Mouse (Mus musculus) adipocyte (in vitro differentiated cells): ENCODE measurements around the gene Cdt1.

Experiments
- DNase-seq: peaks from one replicate; pipeline ENCODE4 v3.0.0-alpha.2; 2016; ENCODE audit warnings: low spot score

The Cdt1 gene

DNA sequence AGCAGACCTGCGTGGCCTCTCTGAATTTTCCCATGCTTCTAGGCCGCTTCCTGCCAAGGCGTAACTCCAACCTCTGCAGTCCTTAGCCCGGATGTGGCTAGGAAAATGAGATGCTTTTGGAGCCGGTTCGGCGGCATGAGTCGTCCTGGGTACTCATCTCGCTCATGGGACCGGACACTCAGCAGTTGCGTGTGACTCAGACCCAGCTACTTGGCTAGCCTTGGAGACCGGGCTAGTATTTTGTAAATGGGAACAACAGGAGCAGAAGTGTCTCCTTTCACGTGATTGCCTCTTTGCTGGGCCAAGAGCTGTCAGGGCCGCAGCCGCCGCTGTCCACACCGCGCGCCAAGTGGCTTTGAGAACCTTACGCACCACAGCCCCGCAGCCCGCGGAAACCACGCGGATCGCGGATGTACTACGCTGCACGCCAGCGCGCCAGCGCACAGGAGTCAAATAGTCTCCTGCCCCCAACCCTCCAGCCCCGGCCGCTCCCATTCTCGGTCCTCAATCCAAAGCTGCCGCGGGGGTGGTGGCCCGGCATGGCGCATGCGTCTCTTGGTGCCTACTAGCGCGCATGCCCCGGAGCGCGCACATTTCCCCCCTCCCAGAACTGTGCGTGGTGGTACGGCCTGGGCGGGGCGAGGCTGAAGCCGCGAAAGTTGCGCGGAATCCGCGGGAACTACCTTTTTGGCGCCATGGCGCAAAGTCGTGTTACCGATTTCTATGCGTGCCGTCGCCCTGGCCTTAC, at the start of gene Cdt1:
Cdt1 (plus strand) TSS at position 655 of the 748 bp plus-strand sequence.
- peak; percentile 95 for DNase-seq

DNA sequence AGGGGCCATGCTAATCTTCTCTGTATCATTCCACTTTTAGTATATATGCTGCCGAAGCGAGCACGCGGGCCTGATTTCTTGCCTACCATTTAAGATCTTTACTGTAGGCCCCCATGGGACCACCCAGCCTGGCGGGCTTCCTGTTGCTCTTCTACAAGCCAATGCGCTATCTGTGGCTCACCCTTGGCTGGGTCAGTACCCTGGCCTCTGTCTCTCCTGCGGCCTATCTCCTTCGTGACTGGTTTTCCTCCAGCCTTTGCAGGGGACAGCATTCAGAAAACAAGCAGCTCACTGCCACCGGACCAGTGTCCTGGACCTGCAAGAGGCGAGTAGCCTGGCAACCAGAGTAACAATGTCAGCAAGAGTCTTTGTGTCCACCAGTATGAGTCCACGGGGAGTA, 47.2 kb upstream of the Cdt1 start:
- DNase-seq = no peak

DNA sequence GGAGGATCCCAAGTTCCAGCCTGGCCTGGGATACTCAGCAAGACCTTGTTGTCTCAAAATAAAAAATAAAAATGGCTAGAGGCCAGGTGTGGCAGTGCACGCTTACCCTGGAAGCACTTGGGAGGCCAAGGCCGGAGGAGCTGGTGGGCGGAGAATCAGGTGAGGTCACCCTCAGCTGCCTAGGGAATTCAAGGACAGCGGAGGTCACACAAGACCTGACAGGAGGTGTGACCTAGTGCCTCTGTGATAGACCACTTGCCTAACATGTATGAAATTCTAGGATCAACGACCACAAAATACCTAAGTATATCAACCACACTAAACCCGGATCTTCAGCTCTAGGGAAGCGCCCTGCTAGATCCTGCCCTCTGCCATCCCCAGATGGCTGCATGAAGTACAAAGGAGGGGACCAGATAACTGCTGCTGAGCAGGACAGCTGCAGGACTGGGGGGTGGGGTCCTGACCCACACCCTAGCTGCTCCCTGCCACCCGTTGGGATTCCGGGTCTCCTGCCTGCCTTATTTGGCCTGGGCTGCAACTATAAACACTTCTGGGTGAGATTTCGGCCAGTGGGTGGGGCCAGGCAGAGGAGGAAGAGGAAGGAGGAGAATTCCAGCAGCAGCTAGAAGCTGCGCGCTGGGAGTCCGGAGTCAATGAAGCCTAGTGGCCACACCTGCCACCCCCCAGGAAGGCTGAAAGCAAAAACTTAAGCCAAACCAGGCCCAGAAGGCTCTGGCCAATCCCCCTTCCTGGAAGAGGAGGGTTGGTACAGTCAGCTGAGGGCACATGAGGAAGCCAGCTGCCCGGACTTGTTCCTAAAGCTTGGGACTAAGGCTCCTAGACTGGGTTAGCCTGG, 44.8 kb upstream of the Cdt1 start:
- peak; percentile 46 for DNase-seq

DNA sequence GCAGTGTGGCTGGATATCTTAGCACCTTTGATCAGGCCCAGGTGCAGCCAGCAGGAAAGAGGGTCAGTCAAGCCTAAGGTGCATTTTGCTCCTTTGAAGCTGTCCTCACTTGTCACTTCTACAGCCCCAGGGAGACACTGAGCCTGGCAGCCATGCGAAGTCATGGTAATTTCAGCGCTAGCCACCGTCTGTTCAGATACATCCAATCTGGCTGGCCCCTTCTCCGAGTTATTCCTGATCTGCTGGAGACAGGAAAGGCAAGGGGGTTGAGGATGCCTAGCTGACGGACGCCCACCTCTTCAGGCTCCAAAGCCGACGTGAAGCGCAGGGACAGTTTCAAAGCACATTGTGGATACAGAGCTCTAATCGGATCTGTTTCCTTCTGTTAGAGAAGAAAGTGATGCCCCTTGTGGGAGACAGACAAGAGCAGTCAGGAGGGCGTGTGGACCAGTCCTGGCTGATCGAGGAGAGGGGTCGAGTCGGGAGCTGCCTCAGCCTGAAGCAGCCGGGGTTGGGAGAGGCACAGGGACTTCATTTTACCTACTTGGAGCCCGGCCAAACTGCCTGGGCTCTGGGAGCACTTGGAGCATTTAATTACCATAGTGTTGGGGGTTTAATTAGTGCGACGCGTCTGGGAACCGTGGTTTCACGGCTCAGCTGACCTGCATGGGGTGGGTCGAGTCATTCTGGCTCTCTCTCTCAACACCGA, 44.0 kb upstream of the Cdt1 start:
- peak; percentile 70 for DNase-seq

DNA sequence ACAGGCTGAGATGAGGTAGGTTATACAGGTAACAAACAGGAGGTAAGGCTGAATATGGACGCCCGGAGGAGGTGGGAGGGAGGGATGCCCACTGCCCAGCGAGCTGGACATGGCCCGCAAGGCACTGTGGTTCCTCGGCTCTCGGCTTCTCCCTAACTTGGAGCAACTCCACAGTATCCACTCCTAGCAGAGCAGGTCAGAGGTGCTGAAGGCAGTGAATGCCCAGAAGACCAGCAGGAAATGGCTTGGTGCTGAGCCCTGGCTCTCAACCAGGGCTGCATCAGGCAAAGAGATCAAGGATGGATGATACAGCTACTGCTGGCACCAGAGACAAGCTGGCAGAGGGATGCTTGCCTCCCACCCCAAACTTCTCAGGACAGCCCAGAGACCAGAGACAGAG, 43.3 kb upstream of the Cdt1 start:
- peak; percentile 76 for DNase-seq

DNA sequence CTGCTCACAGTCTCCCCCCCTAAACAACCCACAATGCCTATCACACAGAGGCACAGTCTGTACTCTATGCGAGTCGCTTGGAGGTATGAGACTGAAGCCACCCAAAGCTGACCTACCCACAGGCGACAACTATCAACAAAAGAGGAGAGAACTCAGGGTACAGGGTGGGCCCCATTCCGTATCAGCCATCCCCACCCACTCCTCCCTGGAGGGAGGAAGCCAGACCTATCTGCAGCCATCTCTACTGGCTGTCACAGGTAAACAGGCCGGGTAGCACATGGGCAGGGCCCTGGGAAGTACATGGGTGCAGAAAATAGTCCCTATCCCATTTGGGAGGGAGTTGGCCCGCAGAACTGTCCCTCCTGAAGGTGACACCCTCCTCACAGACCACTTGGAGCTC, 42.8 kb upstream of the Cdt1 start:
- no peak for DNase-seq

DNA sequence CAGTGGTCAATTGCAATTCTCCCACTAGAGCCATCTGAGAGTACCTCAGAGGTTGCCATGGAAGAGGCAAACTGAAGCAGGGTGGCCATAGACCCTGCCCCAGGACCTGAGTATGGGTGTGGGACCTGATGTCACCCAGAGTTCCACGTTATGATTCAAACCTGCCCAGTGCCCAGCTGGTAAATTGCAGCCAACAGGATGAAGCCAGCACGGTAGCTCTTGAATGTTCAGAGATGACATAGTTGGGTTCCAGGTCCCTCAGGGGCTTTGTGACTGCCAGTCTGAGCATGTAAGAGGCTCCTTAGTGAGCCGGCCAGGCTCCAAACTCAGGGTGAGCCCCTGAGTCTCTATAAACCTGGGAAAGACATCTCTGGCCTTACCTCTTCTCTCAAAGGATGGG, 41.7 kb upstream of the Cdt1 start:
- no peak for DNase-seq

DNA sequence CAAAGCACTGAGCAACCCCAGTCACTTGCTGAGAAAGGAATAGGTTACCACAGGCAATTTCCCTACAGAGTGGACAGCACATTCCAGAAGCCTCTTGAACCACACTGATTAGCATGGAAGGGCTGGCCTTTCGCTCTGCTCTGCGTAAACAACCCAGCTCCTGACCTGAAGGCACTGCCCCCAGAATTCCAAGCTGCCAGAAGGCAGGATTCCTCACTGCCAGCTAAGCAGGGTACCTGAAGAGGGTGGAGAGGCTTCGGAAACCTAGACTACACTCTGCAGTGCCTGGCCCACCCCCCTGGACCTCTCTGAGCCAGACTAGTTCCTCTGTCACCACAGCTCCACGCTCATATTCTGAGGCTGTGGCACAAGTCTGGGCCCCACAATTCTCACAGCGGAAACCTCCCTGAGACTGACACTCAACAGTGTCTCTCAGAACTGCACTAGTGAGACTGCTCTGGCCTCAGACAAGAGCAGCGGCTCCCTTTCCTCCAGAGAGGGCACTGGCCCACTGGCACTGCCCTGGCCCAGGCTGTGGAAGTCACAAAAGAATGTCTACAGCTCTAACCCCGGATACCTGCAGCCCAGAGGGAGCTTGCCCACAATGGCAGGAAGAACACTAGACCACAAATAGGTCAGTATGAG, 41.2 kb upstream of the Cdt1 start:
- DNase-seq = peak; percentile 26

DNA sequence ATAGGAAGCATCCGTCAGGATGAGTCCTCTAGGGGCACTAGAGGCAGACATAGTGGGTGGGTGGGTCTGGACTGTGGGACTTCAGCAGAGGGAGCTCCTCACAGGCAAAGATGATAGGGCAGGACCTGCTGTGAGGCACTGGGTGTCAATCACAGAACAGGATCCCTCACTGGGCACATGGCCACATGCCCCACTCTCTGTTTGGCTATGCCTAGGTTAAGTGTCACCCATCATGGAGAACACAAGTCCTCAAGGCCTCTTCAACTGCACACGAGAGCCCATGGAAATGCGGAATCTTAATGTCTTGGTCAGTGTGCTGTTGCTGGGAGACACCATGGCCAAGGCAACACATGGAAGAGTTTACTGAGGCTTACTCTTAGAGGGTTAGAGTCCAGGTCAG, 39.9 kb upstream of the Cdt1 start:
- no peak for DNase-seq

DNA sequence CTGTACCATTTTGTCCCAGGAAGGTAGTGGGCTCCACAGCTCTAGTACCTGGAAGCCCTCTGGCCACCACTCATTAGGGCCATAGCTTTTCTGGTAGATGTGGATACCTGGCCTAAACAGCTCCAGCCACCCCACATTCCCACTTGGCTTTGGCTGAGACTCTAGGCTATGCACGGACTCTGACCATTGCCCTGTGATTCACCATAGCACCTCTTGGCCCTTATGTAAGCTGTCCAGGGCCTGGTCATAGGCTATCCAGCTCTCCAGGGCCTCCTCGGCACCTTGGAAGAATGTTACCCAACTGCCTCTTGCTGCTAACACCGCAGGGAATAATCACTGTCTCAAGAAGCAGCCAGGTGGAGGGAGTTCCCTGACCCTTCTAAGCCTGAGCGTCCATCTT, 38.7 kb upstream of the Cdt1 start:
- DNase-seq = no peak

DNA sequence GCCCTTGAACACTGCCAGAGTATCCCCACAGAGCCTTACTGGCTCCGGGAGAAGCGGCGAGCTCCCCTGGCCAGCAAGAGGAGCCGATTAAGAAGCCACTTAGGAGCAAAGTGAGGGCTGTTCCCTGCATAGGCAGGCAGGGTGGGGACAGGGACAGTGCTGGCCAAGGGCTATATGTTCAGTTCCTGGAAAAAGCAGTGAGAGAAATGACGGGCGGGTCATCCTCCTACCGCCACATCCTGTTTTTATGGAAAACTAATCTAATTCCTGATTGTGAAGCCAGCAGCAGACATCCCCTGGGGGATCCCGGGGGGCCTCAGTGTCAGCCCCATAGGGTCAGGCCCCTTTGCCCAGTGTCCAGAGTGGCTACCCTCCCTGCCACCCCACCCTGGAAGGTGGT, 36.5 kb upstream of the Cdt1 start:
- DNase-seq = no peak

DNA sequence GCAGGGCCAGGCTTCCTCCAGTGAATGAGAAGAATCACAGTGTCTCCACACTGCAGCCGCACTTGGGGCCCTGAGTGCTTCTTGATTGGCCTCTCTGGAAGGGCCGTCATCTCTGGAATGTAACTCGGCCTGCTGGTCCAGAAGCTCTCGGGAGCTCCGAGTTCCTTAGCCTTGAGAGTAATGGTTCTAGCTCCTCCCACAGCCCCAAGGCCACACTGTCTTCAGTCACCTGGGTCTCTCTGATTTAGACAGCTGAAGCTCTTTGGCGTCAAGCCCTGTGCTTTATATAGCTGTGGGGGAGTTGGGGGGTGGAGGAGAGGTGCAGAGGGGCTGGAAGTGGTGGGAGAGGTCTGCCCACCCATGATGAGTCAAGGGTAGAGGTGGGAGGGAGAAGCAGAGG, 30.8 kb upstream of the Cdt1 start:
- no peak for DNase-seq

DNA sequence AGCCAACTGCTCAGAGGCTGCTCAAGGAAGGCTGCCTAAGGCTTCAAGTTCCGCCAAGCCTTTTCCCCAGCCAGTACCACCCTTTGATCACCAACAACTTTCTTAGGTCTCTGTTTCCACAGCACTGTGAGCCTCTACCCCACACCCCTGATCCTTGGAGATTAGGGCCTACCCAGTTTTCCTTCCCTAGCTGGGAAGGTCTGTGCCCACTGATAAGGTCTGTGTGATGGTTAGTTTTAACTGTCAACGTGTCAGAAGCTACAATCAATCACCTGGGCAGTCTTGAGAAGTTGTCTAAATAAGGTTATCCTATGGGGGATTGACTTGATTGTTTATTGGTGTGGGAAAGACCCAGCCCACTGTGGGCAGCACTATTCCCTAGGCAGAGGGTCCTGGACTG, 30.0 kb upstream of the Cdt1 start:
- DNase-seq = no peak

DNA sequence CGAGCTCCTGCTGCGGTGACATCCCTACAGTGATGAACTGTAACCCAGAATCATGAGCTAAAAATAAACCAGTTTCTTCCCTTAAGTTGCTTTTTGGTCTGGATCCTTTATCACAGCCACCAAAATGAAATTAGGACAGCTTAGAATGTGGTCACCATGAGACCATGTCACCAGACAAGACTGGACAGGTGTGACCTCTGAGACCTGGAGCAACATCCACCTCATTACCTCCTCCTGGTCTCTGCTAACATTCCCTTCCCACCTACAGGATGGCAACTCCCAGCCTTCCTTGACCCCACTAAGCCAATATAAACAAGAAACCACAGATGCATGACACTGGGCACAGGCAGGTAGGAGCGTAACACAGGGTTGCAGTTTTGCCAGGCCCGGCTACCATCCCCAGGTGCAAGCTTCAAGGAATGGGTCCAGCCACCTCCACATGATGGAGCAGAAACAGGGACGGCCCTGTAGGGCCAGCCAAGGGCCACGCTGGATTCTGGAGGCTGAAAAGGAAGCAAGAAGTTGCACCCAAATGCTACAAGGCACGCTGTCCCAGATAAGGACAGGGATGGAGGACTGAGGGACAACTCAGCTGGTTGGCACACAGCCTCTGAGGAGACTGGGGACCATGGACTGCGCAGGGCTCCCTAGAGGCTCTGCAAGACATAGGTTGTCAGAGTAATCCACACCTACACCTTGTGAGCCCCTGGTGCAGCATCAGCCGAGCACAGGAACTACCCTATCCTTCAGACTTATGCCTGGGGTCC, 29.3 kb upstream of the Cdt1 start:
- no peak for DNase-seq

DNA sequence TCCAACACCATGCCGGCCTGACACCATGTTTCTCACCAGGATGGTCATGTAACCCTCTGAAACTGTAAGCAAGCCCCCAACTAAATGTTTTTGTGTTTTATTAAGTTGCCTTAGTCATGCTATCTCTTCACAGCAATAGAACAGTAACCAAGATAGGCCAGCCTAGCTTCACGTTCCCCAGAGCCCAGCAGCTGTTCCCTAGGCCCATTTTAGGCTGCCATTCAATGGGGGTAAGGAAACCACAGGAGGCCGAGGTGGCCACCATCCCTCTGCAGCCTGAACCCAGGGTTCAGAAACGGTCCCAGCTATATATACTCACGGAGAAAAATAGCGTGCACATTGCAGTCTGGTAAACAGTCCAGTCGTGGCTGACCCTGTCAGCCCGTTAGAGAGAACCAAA, 23.7 kb upstream of the Cdt1 start:
- DNase-seq = no peak

DNA sequence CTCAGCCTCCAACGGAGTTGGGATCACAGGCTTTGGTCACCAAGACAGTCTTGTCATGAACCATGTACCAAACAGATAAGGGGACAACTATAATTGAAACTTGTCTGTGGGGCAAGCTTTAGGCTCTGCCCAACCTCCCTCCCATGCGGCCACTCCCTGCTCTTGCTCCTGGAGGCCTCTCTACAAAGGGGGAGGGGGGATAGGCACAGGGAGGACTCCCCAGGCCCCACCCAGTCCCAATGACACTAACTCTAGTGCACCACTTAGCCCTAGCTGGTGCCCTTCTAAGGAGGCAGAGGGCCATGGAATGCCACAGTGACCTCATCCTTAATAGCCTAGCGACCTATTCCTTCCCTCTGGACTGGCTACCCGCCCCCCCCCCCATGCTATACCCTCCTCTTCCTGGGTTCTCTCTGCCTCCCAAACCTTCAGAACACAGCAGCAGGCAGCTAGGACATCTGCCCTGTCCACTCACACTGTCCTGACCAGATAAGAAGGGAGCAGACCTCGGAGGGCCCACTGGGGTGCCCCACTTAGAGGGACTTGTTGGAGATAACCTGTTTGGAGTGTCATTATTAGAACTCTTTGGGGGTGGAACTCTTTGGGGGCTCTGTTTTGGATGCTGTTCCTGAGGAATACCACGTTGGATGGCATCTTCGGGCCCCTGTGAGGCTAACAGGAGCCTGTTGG, 21.6 kb upstream of the Cdt1 start:
- no peak for DNase-seq

DNA sequence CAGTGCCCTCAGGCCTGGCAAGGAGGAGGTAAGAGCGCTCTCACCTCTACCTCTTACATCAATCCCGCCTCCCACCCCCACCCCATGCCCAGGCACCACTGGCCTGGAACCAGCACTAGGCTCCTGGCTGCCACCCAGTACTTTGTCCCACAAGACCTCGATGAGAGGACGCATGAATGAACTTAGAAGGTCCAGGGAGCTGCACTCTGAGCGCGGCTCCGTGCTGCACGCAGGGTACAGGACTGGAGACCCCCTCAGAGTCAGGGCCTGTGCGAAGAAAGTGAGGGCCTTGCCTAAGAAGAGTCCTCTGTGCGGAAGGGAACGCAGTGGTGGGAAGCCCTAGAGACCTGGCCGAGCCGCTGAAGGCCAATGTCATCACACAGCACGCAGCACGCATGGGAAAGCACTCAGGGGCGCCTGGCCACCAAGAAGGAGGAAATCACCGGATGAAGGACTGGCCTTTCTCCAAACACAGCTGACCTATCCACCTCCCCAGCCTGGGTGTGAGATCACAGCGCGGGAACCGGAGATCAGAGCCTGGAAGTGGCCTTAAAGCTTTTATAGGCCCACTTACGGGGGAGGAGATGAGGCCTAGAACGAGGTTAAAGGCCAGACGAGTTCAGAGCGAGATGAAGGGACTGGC, 20.9 kb upstream of the Cdt1 start:
- DNase-seq = no peak

DNA sequence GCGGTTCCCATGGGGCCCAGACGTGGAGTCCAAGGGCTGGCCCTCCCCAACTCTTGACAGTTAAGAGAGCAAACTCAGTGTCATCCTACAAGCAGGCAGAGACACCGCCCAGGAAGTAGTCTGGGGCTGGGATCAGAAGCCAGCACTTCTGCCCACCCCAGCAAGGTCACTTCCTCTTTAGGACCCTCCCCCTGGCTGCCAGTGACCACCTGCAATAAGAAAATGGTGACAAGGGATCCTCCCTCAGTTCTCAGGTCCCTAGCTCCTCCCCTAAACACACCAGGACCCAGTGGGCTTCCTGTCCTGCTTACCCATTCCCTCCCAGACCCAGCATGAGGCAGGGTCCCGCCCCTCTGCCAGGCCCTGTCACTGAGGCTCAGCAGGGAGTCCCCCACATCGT, 20.0 kb upstream of the Cdt1 start:
- DNase-seq = no peak

DNA sequence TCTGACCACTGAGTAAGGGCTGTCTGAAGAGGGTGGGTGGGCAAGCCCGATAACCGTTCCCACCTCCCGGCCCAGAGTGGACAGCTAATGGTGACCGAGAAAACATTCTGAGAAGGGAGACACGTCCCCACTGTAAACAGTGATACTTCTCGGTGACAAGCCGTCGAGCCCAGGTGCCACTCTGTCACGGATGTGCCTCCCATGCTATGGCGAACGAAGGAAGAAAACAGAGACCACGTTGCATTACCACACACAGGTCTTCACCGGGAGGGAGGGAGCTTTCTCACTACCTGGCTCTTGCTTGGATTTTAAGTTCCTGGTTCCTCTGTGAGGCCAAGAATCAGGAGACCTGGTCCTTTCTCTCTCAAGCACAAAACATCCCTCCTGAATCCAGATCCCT, 19.5 kb upstream of the Cdt1 start:
- DNase-seq = no peak

DNA sequence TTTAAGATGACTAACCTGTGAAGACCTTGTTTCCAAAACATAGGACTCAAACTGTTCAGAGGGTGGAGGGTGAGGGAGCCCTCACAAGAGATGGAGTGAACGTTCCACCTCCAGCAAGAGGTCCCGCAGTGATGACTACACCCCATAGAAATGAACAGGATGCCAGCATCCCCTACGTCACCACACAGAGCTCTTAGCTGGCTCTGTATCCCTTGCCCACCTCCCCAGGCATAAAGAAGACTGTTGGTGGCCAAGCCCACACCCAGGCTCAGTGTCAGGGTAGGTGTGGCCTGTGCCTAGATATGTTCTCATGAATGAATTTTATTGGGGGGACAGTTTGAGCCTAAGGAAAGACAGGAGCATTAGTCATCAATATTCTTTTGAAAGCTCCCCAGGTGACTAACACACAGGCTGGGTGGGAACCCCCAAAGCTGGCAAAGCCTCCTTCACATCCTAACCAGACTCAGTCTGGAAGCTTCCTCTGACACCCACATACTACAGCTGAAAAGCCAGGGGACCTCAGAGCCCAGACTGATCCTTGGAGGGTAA, 18.9 kb upstream of the Cdt1 start:
- no peak for DNase-seq
